Mouse (Mus musculus) adrenal gland, adult 8-10 months (tissue): ENCODE results near the gene Il1f9. TPM values are rescaled to one million over a fixed set of nuclear protein-coding genes. Genes with fewer than 3 reads are reported as not detected.
A peak's percentile ranks its signal among the peaks of the same experiment; 100 is the strongest.
"Not testable (repeated sequence)": the region's sequence is repeated elsewhere in the genome, so short reads cannot be mapped to it uniquely, and the experiment has no call there.

ENCODE experiments used
- DNase-seq: peaks from one replicate; pipeline ENCODE4 v3.0.0; 2022
- total RNA-seq, 4 experiments: library from RNA; stranded (reverse); gene quantifications; 2 replicates each; pipeline ENCODE4 v1.2.4; 2022

The Il1f9 gene
- not detected for total RNA-seq

DNA sequence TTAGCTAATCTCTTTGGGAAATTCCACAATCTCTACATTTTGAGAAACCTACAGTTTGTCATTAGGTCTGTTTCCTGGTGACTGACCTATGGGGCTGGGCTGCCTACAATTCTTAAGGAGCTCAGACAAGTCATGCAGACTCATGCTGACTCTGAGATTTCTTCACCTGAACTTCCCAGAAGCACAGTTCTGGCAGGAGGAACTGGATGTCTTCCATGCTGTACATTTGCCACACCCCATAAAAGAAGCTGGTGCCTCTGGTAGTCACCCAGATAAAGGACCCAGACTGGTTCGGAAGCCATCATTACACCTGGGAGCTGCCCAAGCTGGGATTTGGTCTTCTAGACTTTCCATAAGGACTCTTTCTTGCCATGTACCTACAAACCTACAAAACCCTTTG, at the start of gene Il1f9:
Gene Il1f9, plus strand, starts transcription at position 301 of the 400 bp plus-strand sequence.
- DNase-seq: no peak

DNA sequence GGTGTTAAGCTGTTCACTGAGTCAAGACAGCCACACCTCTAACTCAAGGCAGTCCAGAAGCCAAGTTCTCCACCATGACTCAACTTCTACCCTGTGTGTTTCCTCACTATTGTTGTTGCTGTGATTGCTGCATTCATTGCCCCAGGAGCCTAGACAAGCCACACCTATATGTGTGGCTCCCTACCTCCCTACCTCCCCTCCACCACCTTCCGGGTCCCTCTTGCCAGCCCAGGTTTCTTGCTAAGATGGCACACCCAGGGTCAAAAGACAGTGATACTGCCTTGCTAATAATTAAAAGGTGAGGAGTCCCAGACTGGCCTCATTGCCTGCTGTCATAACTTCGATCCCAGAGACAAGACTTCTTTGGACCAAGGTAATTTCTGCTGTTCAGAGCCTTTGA, 33.4 kb upstream of the Il1f9 start, which contains the start of gene Il1f8:
Gene Il1f8, plus strand, starts transcription at position 301 of the 400 bp plus-strand sequence.
- DNase-seq: no peak

DNA sequence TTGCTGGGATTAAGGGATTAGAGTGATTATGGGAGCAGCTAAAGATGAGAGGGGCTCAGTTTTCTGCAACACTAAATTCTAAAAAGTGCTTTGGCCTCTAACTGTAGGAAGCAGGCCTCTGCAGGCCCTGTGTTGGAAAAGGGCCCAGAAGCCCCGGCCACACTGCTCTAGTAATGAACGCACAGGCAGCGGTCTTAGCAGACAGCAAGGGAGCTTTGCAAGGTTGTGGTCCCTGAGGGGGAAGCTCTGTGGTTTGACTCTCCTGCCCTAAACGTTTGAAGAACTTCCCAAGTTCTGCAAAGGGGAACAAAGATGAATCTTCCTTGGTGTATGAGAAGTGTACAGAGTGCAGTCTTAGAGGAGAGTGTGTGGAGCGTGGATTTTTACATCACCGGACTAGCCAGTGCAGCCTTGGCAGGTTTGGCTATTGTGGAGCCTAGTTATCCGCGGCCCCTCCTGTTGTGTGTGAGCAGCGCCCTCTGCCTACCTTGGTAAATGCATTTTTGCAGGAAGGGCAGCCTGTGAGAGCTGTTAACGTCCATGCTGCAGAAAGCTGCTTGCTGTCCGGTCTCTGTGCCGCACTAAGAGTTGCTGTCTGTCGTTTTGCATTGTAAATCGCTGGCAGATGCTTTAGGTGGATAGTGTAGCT, 4.5 kb upstream of the Il1f9 start:
- peak; percentile 3 for DNase-seq

DNA sequence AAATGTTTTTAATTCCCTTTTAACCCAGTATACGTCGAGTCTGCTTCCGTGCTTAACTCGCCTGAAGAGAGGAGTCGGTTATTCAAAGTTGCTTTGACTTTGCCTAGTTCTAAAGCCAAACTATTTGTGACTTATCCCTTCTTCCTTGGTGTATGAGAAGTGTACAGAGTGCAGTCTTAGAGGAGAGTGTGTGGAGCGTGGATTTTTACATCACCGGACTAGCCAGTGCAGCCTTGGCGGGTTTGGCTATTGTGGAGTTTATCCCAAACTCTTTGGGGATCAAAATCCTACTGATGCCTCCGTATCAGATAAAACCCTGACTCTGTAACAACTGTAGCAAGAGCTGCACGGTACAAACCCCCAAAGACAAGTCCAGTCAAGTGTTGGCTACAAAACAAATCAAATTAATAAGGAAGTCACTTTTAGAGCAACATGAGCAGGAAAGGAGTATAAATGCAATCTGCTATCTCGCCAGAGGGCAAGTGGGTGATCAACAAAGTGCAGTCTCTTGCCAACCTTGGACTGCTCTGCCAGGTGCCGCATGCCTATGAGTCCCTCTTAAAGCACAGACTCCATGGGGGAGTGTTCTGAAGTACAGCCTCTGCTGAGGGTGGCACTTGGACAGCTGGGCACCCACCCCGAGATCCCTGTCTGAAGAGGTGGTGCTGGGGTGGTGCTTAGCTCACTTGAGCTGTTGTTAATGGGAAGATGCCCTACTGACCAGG, 3.7 kb upstream of the Il1f9 start:
- DNase-seq: not testable (repeated sequence)

DNA sequence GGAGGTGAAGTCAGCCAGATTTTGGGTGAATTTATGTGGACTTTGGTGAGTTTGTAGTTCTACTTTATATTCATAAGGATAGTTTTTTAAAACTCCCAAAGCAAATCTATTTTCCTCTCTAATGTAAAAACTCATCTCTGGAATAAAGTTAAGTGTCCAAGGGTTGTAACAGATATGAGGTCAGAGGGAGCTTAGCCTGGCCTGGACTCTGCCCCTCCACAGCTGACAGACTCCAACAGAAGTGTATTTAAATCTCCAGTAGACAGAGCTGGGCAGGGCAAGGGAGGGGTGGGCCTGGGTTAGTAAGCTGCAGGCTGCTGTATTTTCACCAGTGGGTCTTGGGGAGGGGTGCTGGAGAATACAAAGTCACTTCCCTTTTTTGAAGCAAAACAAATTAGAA, 2.2 kb upstream of the Il1f9 start:
- DNase-seq: not testable (repeated sequence)

DNA sequence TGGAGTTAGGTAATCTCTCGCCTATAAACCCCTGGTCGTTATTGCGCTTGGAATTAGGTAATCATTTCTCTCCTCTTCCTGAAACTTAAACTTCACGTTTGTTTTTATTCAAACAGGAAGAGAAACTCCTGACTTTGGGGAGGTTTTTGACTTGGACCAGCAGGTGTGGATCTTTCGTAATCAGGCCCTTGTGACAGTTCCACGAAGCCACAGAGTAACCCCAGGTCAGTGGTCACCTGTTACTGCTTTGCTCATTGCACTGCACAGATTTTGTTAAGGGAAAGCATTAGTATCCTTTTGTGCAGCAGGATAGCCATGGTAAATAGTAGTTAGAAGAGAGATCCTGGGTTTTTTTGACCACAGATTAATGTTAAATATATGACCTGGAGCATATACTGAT, 1.3 kb downstream of the Il1f9 start:
- DNase-seq: no peak

DNA sequence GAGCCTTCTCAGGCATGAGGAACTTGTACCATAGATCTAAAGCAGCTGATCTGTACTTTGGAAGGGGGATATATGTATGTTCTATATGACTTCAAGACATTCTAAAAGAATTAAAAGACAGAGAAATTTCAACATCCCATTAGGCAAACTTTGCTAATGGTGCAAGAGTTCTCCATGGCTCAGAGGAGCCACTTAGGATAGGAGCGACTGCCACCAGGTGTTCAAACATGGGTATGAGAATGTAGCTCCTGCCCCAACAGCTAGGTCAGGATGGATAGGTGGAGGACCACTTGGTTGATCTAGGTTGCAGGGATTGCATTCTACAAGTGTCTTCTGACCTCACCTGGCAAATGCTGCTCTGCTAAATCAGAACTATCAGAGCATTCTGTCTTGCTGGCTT, 1.9 kb downstream of the Il1f9 start:
- no peak for DNase-seq

DNA sequence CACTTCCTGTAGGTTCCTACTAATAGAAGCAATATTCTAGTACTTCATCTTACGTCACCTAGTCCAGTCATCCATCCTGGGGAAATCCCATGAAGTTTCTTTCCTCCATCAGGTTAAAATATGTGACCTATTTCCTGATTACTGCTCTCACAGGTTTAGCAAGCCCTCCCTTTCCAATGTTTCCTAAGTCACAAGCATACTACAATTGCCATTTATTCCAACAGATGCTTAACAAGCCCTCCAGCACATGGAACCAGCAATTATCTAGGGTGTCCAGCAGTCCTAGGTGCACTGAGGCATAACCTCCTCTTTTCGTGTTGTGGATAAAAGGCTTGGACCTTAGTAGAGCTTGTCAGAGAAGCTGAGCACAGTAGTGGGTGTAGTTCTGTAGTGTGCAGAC, 28.8 kb downstream of the Il1f9 start, which contains the start of gene Il1f6:
Gene Il1f6, plus strand, starts transcription at position 301 of the 400 bp plus-strand sequence.
- no peak for DNase-seq

DNA sequence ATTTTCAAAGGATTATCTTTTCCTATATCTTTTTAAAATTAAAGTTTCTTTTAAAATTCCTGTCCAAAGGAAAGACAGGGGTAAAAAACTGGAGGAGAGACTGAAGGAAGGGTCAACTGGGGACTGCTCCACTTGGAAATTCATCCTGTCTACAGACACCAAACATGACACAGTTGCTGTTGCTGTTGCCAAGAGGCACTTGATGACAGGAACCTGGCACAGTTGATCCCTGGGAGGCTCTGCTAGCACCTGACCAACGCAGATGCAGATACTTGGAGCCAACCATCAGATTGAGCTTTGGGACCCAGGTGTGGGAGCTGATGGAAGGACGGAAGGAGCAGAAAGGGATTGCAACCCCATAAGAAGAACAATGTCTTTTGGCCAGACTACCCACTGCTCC, 40.9 kb downstream of the Il1f9 start:
- DNase-seq: no peak

Other genes starting within 250 kb of the Il1f9 start
- 10 to 100 TPM; 12.6 to 17.2 (median 15.1) TPM for gene Hnmt, start 137.1 kb upstream of the Il1f9 start, total RNA-seq
- not detected for gene Tbpl2, start 89.9 kb upstream of the Il1f9 start, total RNA-seq
- not detected for gene Il1f8, start 33.3 kb upstream of the Il1f9 start, total RNA-seq
- gene Il1f6, start 28.9 kb downstream of the Il1f9 start, total RNA-seq: not detected
- gene Il1f5, start 90.5 kb downstream of the Il1f9 start, total RNA-seq: not detected
- not detected for gene Il1f10, start 104.7 kb downstream of the Il1f9 start, total RNA-seq
- 1 to 10 TPM in 1 of 4 experiments, under 1 TPM in 2, not detected in 1; 0.68 to 1.4 (median 0.77) TPM for gene Il1rn, start 150.4 kb downstream of the Il1f9 start, total RNA-seq
- 1 to 10 TPM; 1.5 to 5.2 (median 3.9) TPM for gene Psd4, start 181.1 kb downstream of the Il1f9 start, total RNA-seq